ENCODE assay signal across 15 mouse cellular contexts in the genomic region with DNA sequence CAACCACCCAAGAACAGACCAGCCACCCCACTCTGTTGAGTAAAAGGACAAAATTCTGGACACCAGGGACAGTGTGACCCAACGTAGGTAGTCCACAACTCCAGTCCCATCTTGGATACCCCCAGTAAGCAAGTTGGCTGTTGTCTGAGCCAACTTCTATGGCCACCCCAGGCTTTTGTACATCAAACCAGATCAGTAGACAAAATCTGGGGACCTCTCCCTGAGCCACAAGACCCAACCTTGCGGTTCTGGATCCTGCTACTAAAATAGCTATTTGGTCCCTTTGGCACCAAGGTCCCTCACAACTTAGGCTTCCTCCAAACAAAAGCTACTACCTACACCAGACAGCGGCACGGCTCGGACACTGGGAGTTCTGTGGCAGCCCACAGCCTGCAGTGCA. TPM values are rescaled to one million over a fixed set of nuclear protein-coding genes. Genes with fewer than 3 reads are reported as not detected.
A peak's percentile ranks its signal among the peaks of the same experiment; 100 is the strongest.
DNase-seq lines count a peak whose midpoint lies in the region; ATAC-seq and TF ChIP-seq lines count a peak whose summit lies in the region.
"Had no signal": no experiment of that assay in that cellular context is flagged by ENCODE, and none has a peak within 500 bp of the region (broad histone marks: within the 10 kb centered on the region; RNA-seq: fewer than 3 reads in every experiment).

No protein-coding gene starts in this region.

- DNase-seq in heart, postnatal 4 days: no peak
- DNase-seq in ES-E14 (ENCODE audit: low read depth, low spot score): no peak
- DNase-seq in cerebellum, postnatal 25 days: no peak
- DNase-seq: adrenal gland, adult 8-10 months; kidney, postnatal 36 days; retina, postnatal 1 day; thymus, postnatal 14 days had no signal

- no peak overlapping the region for H3K4me3 ChIP-seq in heart, embryonic 12.5 days
- H3K4me3 ChIP-seq in ES-E14 (ENCODE audit: insufficient read depth in 1 of 2, low read depth in 1 of 2, low read length in 2 of 2, poor library complexity in 1 of 2, severe bottlenecking in 1 of 2): peak overlapping the region; percentile 45 to 57
- peak overlapping the region; percentile 15; the same call in 1 of the 2 replicates for H3K4me3 ChIP-seq in heart, embryonic 16.5 days (ENCODE audit: low read length)
- H3K4me3 ChIP-seq in stomach, embryonic 14.5 days (ENCODE audit: low read depth, low read length): no peak overlapping the region
- H3K4me3 ChIP-seq: limb, embryonic 12.5 days; lung, embryonic 15.5 days; midbrain, embryonic 13.5 days; neural tube, embryonic 13.5 days had no signal

- in situ Hi-C loops in ES-E14 (cut with MboI; ENCODE audit: low sequenced_read_pairs in 2 of 2, unreplicated experiment in 2 of 2): no loop called here

- WGBS in heart, embryonic 12.5 days: 86% methylated on average over 5 of the region's 5 CpGs
- 87% methylated on average over 5 of the region's 5 CpGs for WGBS in heart, embryonic 16.5 days
- WGBS in stomach, embryonic 14.5 days: 90% methylated on average over 5 of the region's 5 CpGs

- peaks cover 33% of the 10 kb centered on the region for H3K27me3 ChIP-seq in heart, embryonic 12.5 days (replicated peaks)
- no peaks in the 10 kb centered on the region for H3K27me3 ChIP-seq in heart, embryonic 16.5 days (ENCODE audit: control insufficient read depth, insufficient read depth, low read length)
- H3K27me3 ChIP-seq in stomach, embryonic 14.5 days (ENCODE audit: control insufficient read depth, insufficient read depth, low read length): no peaks in the 10 kb centered on the region

- H3K27ac ChIP-seq in heart, embryonic 12.5 days (ENCODE audit: poor library complexity, severe bottlenecking): 0 out of 2 replicates have a peak overlapping the region, but pooled peaks have one; percentile 70
- 0 out of 2 replicates have a peak overlapping the region, but pooled peaks have one; percentile 11 for H3K27ac ChIP-seq in ES-E14 (ENCODE audit: insufficient read depth, low read depth, low read length, poor library complexity, severe bottlenecking)
- peak overlapping the region; percentile 86; the same call in 1 of the 2 replicates for H3K27ac ChIP-seq in heart, embryonic 16.5 days (ENCODE audit: low read length)
- H3K27ac ChIP-seq in stomach, embryonic 14.5 days (ENCODE audit: low read length): peak overlapping the region; percentile 67; the same call in 1 of the 2 replicates
- H3K27ac ChIP-seq: limb, embryonic 12.5 days; midbrain, embryonic 13.5 days; neural tube, embryonic 13.5 days had no signal

- 0 out of 2 replicates have a peak overlapping the region, but pooled peaks have one; percentile 34 for H3K9ac ChIP-seq in heart, embryonic 12.5 days
- H3K9ac ChIP-seq in ES-E14 (ENCODE audit: insufficient read depth, low read depth, low read length, poor library complexity, severe bottlenecking): peak overlapping the region; percentile 66
- no peak overlapping the region for H3K9ac ChIP-seq in heart, embryonic 16.5 days (ENCODE audit: low read length)
- no peak overlapping the region for H3K9ac ChIP-seq in stomach, embryonic 14.5 days (replicated peaks; ENCODE audit: low read depth, low read length)
- H3K9ac ChIP-seq: limb, embryonic 12.5 days; lung, embryonic 15.5 days; midbrain, embryonic 13.5 days had no signal

- H3K4me1 ChIP-seq in heart, embryonic 12.5 days (replicated peaks): peaks cover 55% of the 10 kb centered on the region
- peaks cover 4 to 49% of the 10 kb centered on the region in 2 experiments; a peak in 3 of 4 replicates for H3K4me1 ChIP-seq in ES-E14 (ENCODE audit: control insufficient read depth in 2 of 2, insufficient read depth in 2 of 2, low read length in 2 of 2, poor library complexity in 1 of 2)
- H3K4me1 ChIP-seq in heart, embryonic 16.5 days (ENCODE audit: control insufficient read depth, insufficient read depth, low read length): peaks cover 47% of the 10 kb centered on the region
- peaks cover 66% of the 10 kb centered on the region for H3K4me1 ChIP-seq in stomach, embryonic 14.5 days (ENCODE audit: control insufficient read depth, insufficient read depth, low read length)

- H3K4me2 ChIP-seq in heart, embryonic 12.5 days: peak overlapping the region; percentile 38
- peak overlapping the region; percentile 27 for H3K4me2 ChIP-seq in heart, embryonic 16.5 days (ENCODE audit: low read depth, low read length)
- peak overlapping the region; percentile 29 for H3K4me2 ChIP-seq in stomach, embryonic 14.5 days (replicated peaks; ENCODE audit: low read depth, low read length)
- H3K4me2 ChIP-seq: limb, embryonic 12.5 days; midbrain, embryonic 13.5 days; neural tube, embryonic 13.5 days had no signal

- ATAC-seq in heart, embryonic 12.5 days (ENCODE audit: insufficient number of reproducible peaks, low FRiP score): no peak
- no peak for ATAC-seq in heart, embryonic 16.5 days (replicated peaks; ENCODE audit: extremely low read depth, insufficient read depth, low FRiP score)
- ATAC-seq in stomach, embryonic 14.5 days (ENCODE audit: insufficient number of reproducible peaks, insufficient read depth, low FRiP score, low read depth): no peak
- no peak for ATAC-seq in monocyte, adult 5-6 weeks (replicated peaks; ENCODE audit: insufficient number of reproducible peaks, low FRiP score, low TSS enrichment, poor library complexity, severe bottlenecking)
- ATAC-seq: midbrain, embryonic 13.5 days had no signal

- no peaks in the 10 kb centered on the region for H3K9me3 ChIP-seq in heart, embryonic 12.5 days (replicated peaks)
- no peaks in the 10 kb centered on the region for H3K9me3 ChIP-seq in ES-E14 (ENCODE audit: control insufficient read depth, insufficient read depth, low read depth, low read length)
- H3K9me3 ChIP-seq in heart, embryonic 16.5 days (replicated peaks; ENCODE audit: control insufficient read depth, low read length): no peaks in the 10 kb centered on the region
- H3K9me3 ChIP-seq in stomach, embryonic 14.5 days (ENCODE audit: control insufficient read depth, low read depth, low read length): no peaks in the 10 kb centered on the region
- H3K9me3 ChIP-seq: limb, embryonic 12.5 days; lung, embryonic 15.5 days; midbrain, embryonic 13.5 days; neural tube, embryonic 13.5 days had no signal

- no peaks in the 10 kb centered on the region for H3K36me3 ChIP-seq in heart, embryonic 12.5 days
- no peaks in the 10 kb centered on the region for H3K36me3 ChIP-seq in ES-E14 (ENCODE audit: control insufficient read depth, insufficient read depth, low read length, poor library complexity, severe bottlenecking)
- no peaks in the 10 kb centered on the region for H3K36me3 ChIP-seq in heart, embryonic 16.5 days (ENCODE audit: control insufficient read depth, insufficient read depth)
- H3K36me3 ChIP-seq in stomach, embryonic 14.5 days (ENCODE audit: control insufficient read depth, insufficient read depth, low read length): no peaks in the 10 kb centered on the region
- H3K36me3 ChIP-seq: limb, embryonic 12.5 days; lung, embryonic 15.5 days; midbrain, embryonic 13.5 days; neural tube, embryonic 13.5 days had no signal

TF ChIP-seq in ES-E14, 5 proteins besides CTCF, POLR2A, EP300 and RAD21:
- TF ChIP-seq ZNF384 (IDR thresholded peaks at IDR 0.05; ENCODE audit: low read depth, low read length): no peak
- no peak for TF ChIP-seq HCFC1 (IDR thresholded peaks at IDR 0.05; ENCODE audit: borderline replicate concordance, insufficient read depth, low read length)
- TF ChIP-seq MAFK (IDR thresholded peaks at IDR 0.05; ENCODE audit: insufficient read depth, low read depth, low read length): no peak
- no peak for TF ChIP-seq ZC3H11A (IDR thresholded peaks at IDR 0.05; ENCODE audit: borderline replicate concordance, low read depth, low read length)
- no peak for TF ChIP-seq CHD2 (IDR thresholded peaks at IDR 0.05; ENCODE audit: low read depth, low read length)
TF ChIP-seq in ES-E14: peak in this region for 0.

RNA-seq across cellular contexts. Expression of a gene that starts 7.5 kb away (rescaled TPM):
- 1.3 and 1.4 TPM in 2 replicates for polyA plus RNA-seq in heart, embryonic 12.5 days (2016; fragmentation: Nextera tagmentation; extraction: Ambion mirVana)
- 10 to 100 TPM; 13.5 to 16.8 TPM for total RNA-seq in heart, postnatal 4 days (2021)
- total RNA-seq in ES-E14 (2012; rRNA removed): 22.8 and 25.2 TPM in 2 replicates
- 2.0 and 2.1 TPM in 2 replicates for polyA plus RNA-seq in heart, embryonic 16.5 days (2015; fragmentation: Nextera tagmentation; extraction: Ambion mirVana)
- 4.6 and 5.0 TPM in 2 replicates for polyA plus RNA-seq in stomach, embryonic 14.5 days (2014; fragmentation: Nextera tagmentation; extraction: Ambion mirVana)
- total RNA-seq in monocyte, adult 5-6 weeks (2017): 0.67 to 1.2 TPM in 2 of 3 replicates, not detected in the other

RNA-seq across cellular contexts. Expression of a gene that starts 13.7 kb away (rescaled TPM):
- 9.5 and 9.6 TPM in 2 replicates for polyA plus RNA-seq in heart, embryonic 12.5 days (2016; fragmentation: Nextera tagmentation; extraction: Ambion mirVana)
- 1 to 10 TPM; 4.5 to 6.0 TPM for total RNA-seq in heart, postnatal 4 days (2021)
- total RNA-seq in ES-E14 (2012; rRNA removed): 3.1 and 5.0 TPM in 2 replicates
- polyA plus RNA-seq in heart, embryonic 16.5 days (2015; fragmentation: Nextera tagmentation; extraction: Ambion mirVana): 6.0 and 8.4 TPM in 2 replicates
- 6.1 and 8.2 TPM in 2 replicates for polyA plus RNA-seq in stomach, embryonic 14.5 days (2014; fragmentation: Nextera tagmentation; extraction: Ambion mirVana)
- 0.96 TPM in 1 of 3 replicates, not detected in the others for total RNA-seq in monocyte, adult 5-6 weeks (2017)

RNA-seq across cellular contexts. Expression of a gene that starts 34.2 kb away (rescaled TPM):
- polyA plus RNA-seq in heart, embryonic 12.5 days (2016; fragmentation: Nextera tagmentation; extraction: Ambion mirVana): 47.2 and 49.2 TPM in 2 replicates
- total RNA-seq in heart, postnatal 4 days (2021): 10 to 100 TPM; 25.8 to 26.8 TPM
- 74.8 and 78.2 TPM in 2 replicates for total RNA-seq in ES-E14 (2012; rRNA removed)
- 44.7 and 53.2 TPM in 2 replicates for polyA plus RNA-seq in heart, embryonic 16.5 days (2015; fragmentation: Nextera tagmentation; extraction: Ambion mirVana)
- polyA plus RNA-seq in stomach, embryonic 14.5 days (2014; fragmentation: Nextera tagmentation; extraction: Ambion mirVana): 123 and 130 TPM in 2 replicates
- 15.5 to 32.2 TPM (median 18.8 TPM) in 3 replicates for total RNA-seq in monocyte, adult 5-6 weeks (2017)

RNA-seq across cellular contexts. Expression of a gene that starts 34.5 kb away (rescaled TPM):
- 3.0 and 4.2 TPM in 2 replicates for polyA plus RNA-seq in heart, embryonic 12.5 days (2016; fragmentation: Nextera tagmentation; extraction: Ambion mirVana)
- 1 to 10 TPM; 3.4 to 4.1 TPM for total RNA-seq in heart, postnatal 4 days (2021)
- total RNA-seq in ES-E14 (2012; rRNA removed): 2.4 and 4.7 TPM in 2 replicates
- polyA plus RNA-seq in heart, embryonic 16.5 days (2015; fragmentation: Nextera tagmentation; extraction: Ambion mirVana): 19.4 and 32.5 TPM in 2 replicates
- 12.9 and 13.3 TPM in 2 replicates for polyA plus RNA-seq in stomach, embryonic 14.5 days (2014; fragmentation: Nextera tagmentation; extraction: Ambion mirVana)
- 311 to 369 TPM (median 334 TPM) in 3 replicates for total RNA-seq in monocyte, adult 5-6 weeks (2017)

Comparison
In these comparisons a context has a peak if more than half of its experiments do, and no peak if none do; other contexts are left out.
1. H3K4me3 ChIP-seq: peak in ES-E14 (2 of 2) and heart, embryonic 16.5 days (single experiment); none in heart, embryonic 12.5 days (single experiment) and stomach, embryonic 14.5 days (single experiment).
2. H3K9ac ChIP-seq: peak in heart, embryonic 12.5 days (single experiment) and ES-E14 (single experiment); none in heart, embryonic 16.5 days (single experiment) and stomach, embryonic 14.5 days (single experiment).
3. H3K27ac ChIP-seq: peak in every context shown above with its lines; median percentile 86 in heart, embryonic 16.5 days; 70 in heart, embryonic 12.5 days; 67 in stomach, embryonic 14.5 days; 11 in ES-E14.
4. Peak in every context shown above with its lines, with median percentiles within 50 percentile points of each other: H3K4me2 ChIP-seq.